Mouse (Mus musculus): ENCODE results near the gene Stx19.
A peak's percentile ranks its signal among the peaks of the same experiment; 100 is the strongest.

Stx19 gene

GRCm38 (mm10) chr16:62852464-62853252 is 38.2 kb downstream of the Stx19 start:
- no peak for DNase-seq (ENCODE audit: low spot score)

- DNase-seq (ENCODE audit: low spot score), result no peak
Measured at GRCm38 (mm10) chr16:62853611-62854126, 39.2 kb downstream of the Stx19 start.

GRCm38 (mm10) chr16:62854191-62855068 is 40.0 kb downstream of the Stx19 start, which contains the start of gene Pros1:
Pros1 (plus strand) TSS chr16:62854307.
- peak; percentile 74 for DNase-seq (ENCODE audit: low spot score)

- no peak for DNase-seq (ENCODE audit: low spot score)
Measured at GRCm38 (mm10) chr16:62855385-62855784, 40.9 kb downstream of the Stx19 start.

- DNase-seq (ENCODE audit: low spot score), result no peak
Measured at GRCm38 (mm10) chr16:62856273-62856672, 41.8 kb downstream of the Stx19 start.

- DNase-seq (ENCODE audit: low spot score), result no peak
Measured at GRCm38 (mm10) chr16:62857498-62857897, 43.0 kb downstream of the Stx19 start.

- peak; percentile 21 for DNase-seq (ENCODE audit: low spot score)
Measured at GRCm38 (mm10) chr16:62858018-62858417, 43.5 kb downstream of the Stx19 start.

- DNase-seq (ENCODE audit: low spot score), result no peak
Measured at GRCm38 (mm10) chr16:62860140-62860539, 45.7 kb downstream of the Stx19 start.

GRCm38 (mm10) chr16:62861455-62861854 is 47.0 kb downstream of the Stx19 start:
- no peak for DNase-seq (ENCODE audit: low spot score)

- no peak for DNase-seq (ENCODE audit: low spot score)
Measured at GRCm38 (mm10) chr16:62872688-62873117, 58.2 kb downstream of the Stx19 start.

- no peak for DNase-seq (ENCODE audit: low spot score)
Measured at GRCm38 (mm10) chr16:62873180-62873579, 58.7 kb downstream of the Stx19 start.
